Mouse (Mus musculus): ENCODE measurements around the gene Camsap2.

GRCm38 (mm10) chr1:136226626-136227025, 119.3 kb downstream of the Camsap2 start:
- TF ChIP-seq GATA1 (IDR thresholded peaks at IDR 0.05; ENCODE audit: borderline replicate concordance, low read length) (no peak), FLI1 (IDR thresholded peaks at IDR 0.05; ENCODE audit: low read length) (no peak)

Data from megakaryocyte, embryonic 14.5 days (primary cell).